Mouse (Mus musculus) cerebellum, adult (tissue): ENCODE results near the gene Zfp367.
A peak's percentile ranks its signal among the peaks of the same experiment; 100 is the strongest.

Source experiments
- ATAC-seq: cut with Nextera tagmentation; 2 replicates; pipeline ENCODE4 v1.9.2; 2017; ENCODE audit warnings: mild to moderate bottlenecking, moderate library complexity, mixed read lengths; ENCODE audit not compliant: insufficient number of reproducible peaks, low FRiP score, low TSS enrichment

The Zfp367 gene

GRCm38 (mm10) chr13:64153083-64153682 lies at the start of gene Zfp367:
Gene Zfp367 (minus strand): TSS chr13:64153202.
- peak; percentile 98 for ATAC-seq

GRCm38 (mm10) chr13:64200911-64201310 lies 47.9 kb upstream of the Zfp367 start:
- ATAC-seq, result no peak

DNA sequence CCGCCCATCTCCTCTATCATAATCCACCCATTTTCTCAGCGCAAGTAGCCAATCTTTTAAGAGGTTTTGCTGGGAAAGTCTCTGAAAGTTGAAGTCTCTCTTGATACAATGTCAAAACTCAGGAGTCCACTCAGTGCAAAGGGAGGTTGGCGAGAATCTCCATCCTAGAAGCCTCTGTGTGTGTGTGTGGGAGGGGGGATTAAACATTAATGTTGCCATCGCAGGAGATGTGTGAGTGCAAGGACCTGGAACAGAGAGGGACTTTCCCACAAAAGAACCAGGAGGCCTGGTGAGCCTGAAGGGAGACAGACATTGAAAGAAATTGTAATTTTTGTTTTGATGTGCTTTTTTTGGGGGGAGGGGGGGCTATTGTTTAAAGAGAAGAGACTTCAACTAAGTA lies 45.3 kb upstream of the Zfp367 start:
- ATAC-seq, result no peak

DNA sequence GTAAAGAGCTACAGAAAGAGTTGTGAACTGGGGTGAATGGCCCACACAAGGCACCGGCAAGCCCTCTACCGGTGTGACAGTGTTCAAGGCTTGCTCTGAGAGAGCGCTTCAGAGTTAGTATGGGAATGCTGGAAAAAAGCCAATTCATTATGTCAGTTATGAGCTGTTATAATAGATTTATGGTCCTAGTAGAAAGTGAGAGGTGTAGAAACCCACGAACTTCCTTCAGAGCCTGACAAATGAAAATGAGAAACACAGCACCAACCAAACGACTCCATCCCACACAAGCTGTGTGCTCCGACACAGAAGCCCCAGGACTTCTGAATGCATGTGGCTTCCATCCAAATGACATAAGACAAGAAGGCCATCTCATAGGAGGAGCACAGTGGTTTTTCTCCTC lies 44.9 kb upstream of the Zfp367 start:
- ATAC-seq, result no peak

DNA sequence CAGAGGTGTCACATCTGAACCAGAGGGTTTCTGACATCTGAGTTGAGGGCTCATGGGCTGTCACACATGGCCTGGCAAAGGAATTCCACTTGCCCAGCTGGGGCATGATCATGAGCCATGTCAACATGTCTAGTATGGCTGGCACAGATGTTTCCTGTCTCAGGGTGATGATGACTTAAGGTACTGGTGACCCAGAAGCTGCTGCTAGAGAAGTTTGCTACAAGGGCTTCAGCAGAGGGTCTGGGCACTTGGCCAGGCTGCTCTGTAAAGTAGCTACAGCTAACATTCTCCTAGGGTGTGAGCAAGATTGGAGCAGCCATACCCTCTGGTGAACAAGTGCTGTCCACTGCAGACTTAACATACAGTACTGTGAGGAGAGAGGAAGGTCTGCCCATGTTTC lies 34.1 kb upstream of the Zfp367 start:
- no peak for ATAC-seq

DNA sequence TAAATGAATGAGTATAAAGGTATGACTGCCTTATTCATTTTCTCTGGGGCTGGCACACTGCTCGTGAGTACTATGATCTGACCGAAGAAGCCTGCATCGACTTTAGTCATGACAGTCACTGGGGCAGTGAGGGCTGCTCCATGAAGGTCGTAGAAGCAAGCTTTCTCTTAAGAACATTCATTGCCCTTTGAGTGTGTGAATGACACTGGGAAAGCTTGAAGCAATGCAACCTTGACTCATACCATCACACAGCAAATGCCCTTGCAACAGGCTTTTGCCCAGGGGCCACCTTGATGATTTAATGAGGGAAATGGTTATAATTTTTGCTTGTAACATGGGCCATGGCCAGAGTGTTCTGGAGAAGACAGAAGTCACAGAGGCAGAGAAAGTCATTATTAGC lies 33.5 kb upstream of the Zfp367 start:
- ATAC-seq, result no peak

GRCm38 (mm10) chr13:64185586-64185985 lies 32.6 kb upstream of the Zfp367 start:
- no peak for ATAC-seq

DNA sequence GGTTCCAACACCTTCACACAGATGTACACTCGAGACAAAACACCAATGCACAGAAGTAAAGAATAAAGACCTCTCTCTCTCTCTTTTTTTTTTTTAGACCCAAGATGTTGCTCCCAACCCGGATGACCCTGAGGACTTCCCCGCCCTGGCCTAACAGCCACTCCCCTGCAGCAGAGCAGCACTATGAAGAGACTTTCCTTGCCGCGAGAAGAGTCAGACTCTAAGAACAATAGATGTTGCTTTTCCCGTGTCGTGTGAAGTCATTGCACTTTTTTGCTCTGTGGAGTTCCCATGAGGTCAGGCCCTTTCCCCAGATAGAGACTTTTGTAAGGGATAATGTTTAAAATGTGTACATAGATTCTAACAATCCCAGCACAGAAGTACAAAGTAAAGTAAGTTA lies 32.2 kb upstream of the Zfp367 start:
- ATAC-seq, result no peak

DNA sequence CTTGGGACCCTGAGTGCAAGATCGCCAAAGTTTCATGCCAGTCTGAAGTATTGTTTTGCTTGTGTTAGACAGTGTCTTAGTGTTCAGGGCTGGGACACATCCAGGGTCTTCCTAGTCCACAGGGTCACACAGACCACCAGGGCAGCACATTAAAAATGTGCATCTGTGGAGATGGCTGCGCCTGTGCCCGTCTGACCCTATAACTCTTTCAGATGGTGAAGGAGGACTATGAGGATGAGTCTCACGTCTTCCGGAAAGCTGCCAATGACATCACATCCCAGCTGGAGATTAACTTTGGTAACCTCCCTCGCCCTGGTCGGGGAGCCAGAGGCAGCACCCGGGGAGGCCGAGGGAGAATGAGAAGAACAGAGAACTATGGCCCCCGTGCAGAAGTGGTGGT lies 31.4 kb upstream of the Zfp367 start:
- ATAC-seq, result no peak

GRCm38 (mm10) chr13:64183583-64183982 lies 30.6 kb upstream of the Zfp367 start:
- ATAC-seq, result no peak

GRCm38 (mm10) chr13:64182091-64182490 lies 29.1 kb upstream of the Zfp367 start:
- ATAC-seq, result no peak

- no peak for ATAC-seq
Measured at GRCm38 (mm10) chr13:64180888-64181287, 27.9 kb upstream of the Zfp367 start.

DNA sequence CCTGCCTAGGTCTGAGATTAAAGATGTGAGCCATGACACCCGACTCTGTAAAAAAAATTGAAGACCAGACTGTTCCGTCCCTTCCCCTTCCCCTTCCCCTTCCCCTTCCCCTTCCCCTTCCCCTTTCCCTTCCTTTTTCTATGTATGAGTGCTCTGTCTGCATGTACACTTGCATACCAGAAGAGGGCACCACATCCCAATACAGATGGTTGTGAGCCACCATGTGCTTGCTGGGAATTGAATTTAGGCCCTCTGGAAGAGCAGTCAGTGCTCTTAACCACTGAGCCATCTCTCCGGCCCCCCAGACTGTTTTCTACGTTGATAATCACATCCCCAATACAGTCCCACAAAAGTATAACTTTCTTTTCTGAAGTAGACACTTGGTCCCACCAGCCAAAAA lies 27.3 kb upstream of the Zfp367 start:
- no peak for ATAC-seq

GRCm38 (mm10) chr13:64178746-64179652 lies 26.0 kb upstream of the Zfp367 start:
- no peak for ATAC-seq

- no peak for ATAC-seq
Measured at GRCm38 (mm10) chr13:64178000-64178399, 25.0 kb upstream of the Zfp367 start.

GRCm38 (mm10) chr13:64169746-64170145 lies 16.7 kb upstream of the Zfp367 start:
- no peak for ATAC-seq

- no peak for ATAC-seq
Measured at GRCm38 (mm10) chr13:64163147-64163715, 10.2 kb upstream of the Zfp367 start.

DNA sequence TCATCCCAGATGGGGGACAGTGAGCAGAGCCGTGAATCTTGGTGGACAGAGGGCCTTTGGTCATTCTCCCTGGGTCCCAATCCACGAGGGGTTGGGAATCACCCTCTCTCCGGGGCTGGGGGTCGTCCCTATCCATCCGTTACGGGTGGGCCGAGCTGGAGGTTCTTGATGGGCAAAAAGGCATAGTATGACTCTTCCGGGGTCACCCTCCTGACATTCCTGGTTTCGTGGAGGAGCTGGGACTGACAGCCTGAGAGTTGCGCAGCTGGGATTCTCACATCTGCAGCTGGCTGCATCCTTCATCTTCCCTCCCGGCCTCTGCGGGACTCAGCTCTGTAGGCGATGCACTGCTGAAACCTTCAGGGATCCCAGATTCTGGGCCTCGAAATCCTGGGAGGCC lies 9.6 kb upstream of the Zfp367 start:
- no peak for ATAC-seq

DNA sequence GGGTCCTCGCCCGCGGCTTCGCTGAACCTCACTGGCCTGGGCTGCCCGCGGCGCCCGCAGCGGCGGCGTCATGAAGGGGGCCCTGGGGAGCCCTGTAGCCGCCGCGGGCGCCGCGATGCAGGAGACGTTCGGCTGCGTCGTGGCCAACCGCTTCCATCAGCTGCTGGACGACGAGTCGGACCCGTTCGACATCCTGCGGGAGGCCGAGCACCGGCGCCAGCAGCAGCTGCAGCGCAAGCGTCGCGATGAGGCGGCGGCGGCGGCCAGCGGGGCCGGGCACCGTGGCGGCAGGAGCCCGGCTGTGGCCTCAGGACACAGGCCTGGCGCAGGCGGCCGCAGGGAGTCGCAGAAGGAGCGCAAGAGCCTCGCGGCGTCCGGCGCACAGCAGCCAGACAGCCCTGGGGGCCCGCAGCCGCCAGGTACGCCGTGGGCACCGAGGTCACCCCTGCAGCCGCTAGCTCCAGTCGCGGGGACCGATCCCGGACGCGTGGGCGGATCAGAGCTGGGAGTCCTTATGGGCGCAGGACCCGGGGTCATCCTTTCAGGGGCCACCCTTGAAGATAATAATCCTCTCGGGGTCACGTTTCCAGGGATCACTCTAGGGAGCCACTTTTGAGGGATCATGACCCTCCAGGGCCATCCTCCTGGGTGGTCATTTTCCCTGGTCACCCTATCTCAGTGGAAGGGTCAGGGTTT lies 9.1 kb upstream of the Zfp367 start:
- ATAC-seq, result peak; percentile 16; the same call in 1 of the 2 replicates

GRCm38 (mm10) chr13:64161548-64161915 lies 8.5 kb upstream of the Zfp367 start, which contains the start of gene Habp4:
Gene Habp4 (plus strand): TSS chr13:64161824.
- ATAC-seq, result peak; percentile 94

GRCm38 (mm10) chr13:64156966-64157365 lies 4.0 kb upstream of the Zfp367 start:
- no peak for ATAC-seq
